Mouse (Mus musculus) intestine, embryonic 15.5 days (tissue): ENCODE data around the gene Efcab5. TPM values are rescaled to one million over a fixed set of nuclear protein-coding genes. Genes with fewer than 3 reads are reported as not detected.
A peak's percentile ranks its signal among the peaks of the same experiment; 100 is the strongest.
"Not testable (repeated sequence)": the region's sequence is repeated elsewhere in the genome, so short reads cannot be mapped to it uniquely, and the experiment has no call there.

Source experiments
- ATAC-seq: fragments of 200-750 bp; cut with Nextera tagmentation; 2 replicates; pipeline ENCODE4 v1.8.0; 2017; ENCODE audit warnings: moderate TSS enrichment, moderate library complexity
- H3K27ac ChIP-seq: fragments of 300-500 bp; sonication (generic); 2 replicates; pipeline ENCODE4 v1.5.1; 2015; ENCODE audit warnings: mild to moderate bottlenecking, inconsistent platforms
- H3K27me3 ChIP-seq: fragments of 300-500 bp; sonication (generic); replicated peaks from 2 replicates; pipeline ENCODE4 v1.6.1; 2015; ENCODE audit warnings: inconsistent platforms
- H3K36me3 ChIP-seq: fragments of 300-500 bp; sonication (generic); 2 replicates; pipeline ENCODE4 v1.6.1; 2015; ENCODE audit warnings: inconsistent platforms
- H3K4me1 ChIP-seq: fragments of 300-500 bp; sonication (generic); replicated peaks from 2 replicates; pipeline ENCODE4 v1.6.1; 2015; ENCODE audit warnings: inconsistent platforms
- H3K4me2 ChIP-seq: fragments of 300-500 bp; sonication (generic); replicated peaks from 2 replicates; pipeline ENCODE4 v1.6.1; 2015; ENCODE audit warnings: mild to moderate bottlenecking, inconsistent platforms
- H3K4me3 ChIP-seq: fragments of 300-500 bp; sonication (generic); replicated peaks from 2 replicates; pipeline ENCODE4 v1.5.1; 2015; ENCODE audit warnings: inconsistent platforms
- H3K9ac ChIP-seq: fragments of 300-500 bp; sonication (generic); 2 replicates; pipeline ENCODE4 v1.6.1; 2015; ENCODE audit warnings: inconsistent platforms
- H3K9me3 ChIP-seq: fragments of 300-500 bp; sonication (generic); 2 replicates; pipeline ENCODE4 v1.6.1; 2016; ENCODE audit warnings: inconsistent platforms
- WGBS: fragments of 180-500 bp; shearing (Covaris S2); methylation state at CpG from one replicate; pipeline ENCODE4 v1.1.7; 2015; 5-methylcytosine and 5-hydroxymethylcytosine counted together
- polyA plus RNA-seq: library from polyadenylated mRNA; unstranded; fragments of >200 nt; fragmentation: Nextera tagmentation; extraction: Ambion mirVana; gene quantifications from 2 replicates; pipeline ENCODE4 v1.2.1, GENCODE M21; 2015

Gene Efcab5
- polyA plus RNA-seq, 1 experiment from 2014 or later = 0.24 TPM

GRCm38 (mm10) chr11:77111141-77111540, 77.6 kb downstream of the Efcab5 start:
- Histone ChIP-seq H3K27me3 (no peaks in the 10 kb centered on the region), H3K4me2 (no peak overlapping the region), H3K9ac (no peak overlapping the region), H3K4me3 (no peak overlapping the region), H3K9me3 (no peaks in the 10 kb centered on the region), H3K27ac (no peak overlapping the region), H3K4me1 (no peaks in the 10 kb centered on the region), H3K36me3 (no peaks in the 10 kb centered on the region)
- no peak for ATAC-seq
- 77% methylated on average over 6 of the region's 6 CpGs for WGBS

GRCm38 (mm10) chr11:77108442-77108841, 80.3 kb downstream of the Efcab5 start:
- no peaks in the 10 kb centered on the region for H3K4me1 ChIP-seq
- 88% methylated on average over 6 of the region's 6 CpGs for whole genome bisulfite sequencing
- H3K4me3 ChIP-seq = no peak overlapping the region

DNA sequence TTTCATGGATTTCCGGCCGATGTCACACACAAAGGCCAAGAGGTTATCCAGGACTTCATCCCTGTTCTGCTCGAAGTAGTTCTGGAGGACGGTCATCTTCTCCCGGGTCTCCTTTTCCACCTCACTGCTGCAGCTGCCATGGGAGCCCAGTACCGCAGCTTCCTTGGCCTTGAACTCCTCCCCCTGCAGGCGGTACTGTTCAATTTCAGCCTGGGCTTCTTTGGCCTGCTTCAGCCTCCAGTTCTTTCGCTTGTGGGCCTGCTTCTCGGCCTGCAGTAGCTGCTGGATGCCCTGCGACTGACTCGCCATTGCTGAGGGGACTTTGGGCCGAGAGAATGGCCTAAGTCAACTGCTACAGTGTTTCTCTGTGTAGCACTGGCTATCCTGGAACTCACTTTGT, 80.9 kb downstream of the Efcab5 start:
- not testable (repeated sequence) for H3K9me3 ChIP-seq, H3K4me1 ChIP-seq, H3K27me3 ChIP-seq, H3K36me3 ChIP-seq, H3K4me3 ChIP-seq, H3K27ac ChIP-seq, H3K9ac ChIP-seq, ATAC-seq, H3K4me2 ChIP-seq
- WGBS = 84% methylated on average over 12 of the region's 12 CpGs

More at GRCm38 (mm10) chr11:77108442-77108841, 80.3 kb downstream of the Efcab5 start:
- no peaks in the 10 kb centered on the region for H3K27me3 ChIP-seq
- H3K27ac ChIP-seq = no peak overlapping the region
- no peak overlapping the region for H3K4me2 ChIP-seq
- H3K9me3 ChIP-seq = no peaks in the 10 kb centered on the region
- H3K36me3 ChIP-seq = no peaks in the 10 kb centered on the region
- ATAC-seq = no peak
- H3K9ac ChIP-seq = no peak overlapping the region

DNA sequence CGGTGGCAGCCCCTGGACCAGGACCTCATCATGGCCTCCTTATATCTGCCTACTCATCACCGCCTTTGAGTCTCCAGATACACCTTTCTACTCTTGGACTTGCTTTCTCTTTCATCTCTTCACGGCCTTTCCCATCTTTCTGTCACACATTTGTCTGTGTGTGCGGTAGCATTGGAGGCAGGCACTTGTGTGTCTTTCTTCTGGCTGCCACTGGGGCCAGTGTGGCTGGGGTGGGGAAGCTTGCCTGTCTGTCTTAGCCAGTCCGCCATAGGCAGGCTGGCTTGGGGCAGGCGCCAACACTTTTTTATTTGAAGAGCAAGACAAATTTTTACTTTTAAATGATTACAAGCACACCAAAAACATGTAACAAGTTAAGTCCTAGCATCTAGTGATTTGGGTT, 81.8 kb downstream of the Efcab5 start:
- no peaks in the 10 kb centered on the region for H3K9me3 ChIP-seq

GRCm38 (mm10) chr11:77100137-77100937, 88.4 kb downstream of the Efcab5 start:
- no peaks in the 10 kb centered on the region for H3K36me3 ChIP-seq
- H3K9ac ChIP-seq = no peak overlapping the region
- H3K9me3 ChIP-seq = no peaks in the 10 kb centered on the region
- no peak overlapping the region for H3K27ac ChIP-seq
- peaks cover 2% of the 10 kb centered on the region; the same call in 1 of the 2 replicates for H3K4me1 ChIP-seq
- peak; percentile 55 for ATAC-seq
- no peak overlapping the region for H3K4me2 ChIP-seq
- H3K4me3 ChIP-seq = no peak overlapping the region
- H3K27me3 ChIP-seq = no peaks in the 10 kb centered on the region
- 16% methylated on average over 10 of the region's 10 CpGs for WGBS

More for the DNA sequence above, 81.8 kb downstream of the Efcab5 start:
- no peaks in the 10 kb centered on the region for H3K4me1 ChIP-seq
- H3K4me2 ChIP-seq = no peak overlapping the region
- ATAC-seq = no peak
- H3K4me3 ChIP-seq = no peak overlapping the region
- H3K27me3 ChIP-seq = no peaks in the 10 kb centered on the region
- H3K9ac ChIP-seq = no peak overlapping the region
- H3K27ac ChIP-seq = no peak overlapping the region
- 91% methylated on average over 6 of the region's 6 CpGs for WGBS
- no peaks in the 10 kb centered on the region for H3K36me3 ChIP-seq

DNA sequence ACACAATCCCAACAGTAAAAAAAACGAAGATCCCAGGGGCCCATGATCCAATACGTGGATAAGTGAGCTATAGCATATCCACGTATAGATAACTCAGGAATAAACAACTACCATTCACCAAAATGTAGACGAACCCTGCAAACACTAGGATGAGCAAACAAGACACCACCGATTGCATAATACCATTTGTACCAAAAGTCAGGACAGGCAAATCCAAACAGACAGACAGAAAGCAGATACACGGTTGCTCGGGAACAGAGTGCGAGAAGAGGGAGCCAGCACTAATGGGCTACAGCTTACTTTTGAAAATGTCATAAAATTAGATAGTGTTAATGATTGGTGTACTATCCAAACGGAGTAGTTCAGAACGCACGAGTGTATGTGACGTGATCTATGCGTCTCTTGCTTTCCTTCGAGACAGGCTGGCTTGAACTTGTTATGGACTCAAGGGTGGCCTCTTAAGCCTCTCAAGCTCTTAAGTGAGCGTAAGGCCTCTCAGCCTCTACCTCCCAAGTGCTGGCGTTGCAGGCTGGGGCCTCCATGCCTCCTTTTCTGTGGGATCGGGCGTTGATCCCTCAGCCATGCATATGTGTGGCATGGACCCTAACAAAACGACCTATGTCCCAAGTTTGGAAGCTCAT, 90.3 kb downstream of the Efcab5 start:
- H3K27me3 ChIP-seq = no peaks in the 10 kb centered on the region
- no peak overlapping the region for H3K27ac ChIP-seq
- no peak overlapping the region for H3K9ac ChIP-seq
- no peak for ATAC-seq
- WGBS = 49% methylated on average over 19 of the region's 19 CpGs
- H3K4me3 ChIP-seq = no peak overlapping the region
- no peak overlapping the region for H3K4me2 ChIP-seq
- peaks cover 6% of the 10 kb centered on the region; the same call in 1 of the 2 replicates for H3K4me1 ChIP-seq
- H3K36me3 ChIP-seq = no peaks in the 10 kb centered on the region
- H3K9me3 ChIP-seq = no peaks in the 10 kb centered on the region

- H3K4me1 ChIP-seq = peaks cover 9% of the 10 kb centered on the region
- H3K4me2 ChIP-seq = no peak overlapping the region
- H3K9me3 ChIP-seq = no peaks in the 10 kb centered on the region
- no peak overlapping the region for H3K9ac ChIP-seq
- H3K4me3 ChIP-seq = no peak overlapping the region
- no peak overlapping the region for H3K27ac ChIP-seq
- no peak for ATAC-seq
- no peaks in the 10 kb centered on the region for H3K27me3 ChIP-seq
- no peaks in the 10 kb centered on the region for H3K36me3 ChIP-seq
- WGBS = 63% methylated on average over 7 of the region's 7 CpGs
These were observed 91.8 kb downstream of the Efcab5 start for GRCm38 (mm10) chr11:77096991-77097390.

DNA sequence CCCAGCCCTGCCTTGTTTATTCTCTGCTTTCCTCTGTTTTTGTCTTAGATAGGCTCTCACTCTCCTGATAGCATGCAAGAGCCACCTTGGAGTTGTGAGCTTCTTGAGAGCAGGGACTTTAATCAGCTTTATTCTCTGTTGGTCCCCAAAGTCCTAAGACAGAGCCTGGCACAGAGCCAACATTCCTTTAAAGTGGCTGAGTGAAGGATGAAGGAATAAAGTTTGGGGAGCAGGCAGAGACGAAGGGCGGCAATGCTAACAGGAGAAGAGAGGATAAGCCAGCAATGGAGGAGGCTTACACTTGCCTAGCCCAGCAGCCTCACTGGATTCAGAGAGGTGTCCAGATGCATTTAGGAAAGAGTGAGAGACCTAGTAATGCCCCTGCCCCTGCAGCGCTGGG, 92.2 kb downstream of the Efcab5 start:
- Histone ChIP-seq H3K4me2 (no peak overlapping the region), H3K4me3 (no peak overlapping the region), H3K9me3 (no peaks in the 10 kb centered on the region), H3K27ac (no peak overlapping the region), H3K9ac (no peak overlapping the region), H3K27me3 (no peaks in the 10 kb centered on the region), H3K36me3 (no peaks in the 10 kb centered on the region), H3K4me1 (peaks cover 9% of the 10 kb centered on the region)
- WGBS = 61% methylated on average over 3 of the region's 3 CpGs
- no peak for ATAC-seq

DNA sequence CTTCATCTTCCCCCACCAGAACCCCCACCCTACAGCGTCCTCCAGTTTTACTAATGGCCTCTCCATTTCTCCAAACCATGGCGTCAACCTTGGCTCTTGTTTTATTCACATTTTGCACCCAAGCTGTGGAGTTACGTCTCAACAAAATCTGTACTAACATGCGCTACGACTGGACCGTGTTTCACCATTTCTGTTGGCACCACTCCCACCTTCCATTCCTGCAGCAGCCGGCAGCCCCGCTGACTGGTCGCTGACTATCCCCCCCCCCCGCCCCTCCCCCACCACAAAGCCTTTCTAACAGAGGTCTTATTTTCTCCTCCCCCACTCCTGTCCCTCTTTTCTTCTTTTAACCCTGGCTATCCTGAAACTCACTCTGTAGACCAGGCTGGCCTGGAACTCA, 93.6 kb downstream of the Efcab5 start:
- H3K27me3 ChIP-seq = no peaks in the 10 kb centered on the region
- H3K36me3 ChIP-seq = no peaks in the 10 kb centered on the region
- H3K9ac ChIP-seq = no peak overlapping the region
- no peak overlapping the region for H3K4me3 ChIP-seq
- H3K4me2 ChIP-seq = no peak overlapping the region
- H3K27ac ChIP-seq = no peak overlapping the region
- peaks cover 9% of the 10 kb centered on the region for H3K4me1 ChIP-seq
- ATAC-seq = no peak
- H3K9me3 ChIP-seq = no peaks in the 10 kb centered on the region
- WGBS = 60% methylated on average over 10 of the region's 10 CpGs

DNA sequence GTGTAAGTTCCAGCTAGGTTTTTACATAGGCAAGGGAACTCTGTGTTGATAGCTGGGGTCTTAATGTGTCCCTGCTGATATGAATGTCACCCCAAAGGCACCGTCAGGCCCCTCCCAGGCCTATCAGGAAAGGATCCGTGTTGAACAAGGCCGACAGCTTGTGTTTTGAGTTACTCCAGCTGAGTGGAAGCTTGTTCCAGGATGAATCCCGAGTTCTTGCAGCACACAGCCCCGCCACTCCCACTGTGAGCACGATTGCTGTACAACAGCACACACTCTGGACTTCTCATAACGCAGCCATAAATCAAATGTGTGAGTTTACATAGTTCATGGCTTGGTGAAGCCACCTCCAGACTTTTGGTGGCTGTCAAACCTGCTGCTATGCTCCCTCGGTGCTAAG, 94.6 kb downstream of the Efcab5 start:
- 0 out of 2 replicates have a peak overlapping the region, but pooled peaks have one; percentile 2 for H3K9ac ChIP-seq
- no peaks in the 10 kb centered on the region for H3K27me3 ChIP-seq
- peaks cover 9% of the 10 kb centered on the region for H3K4me1 ChIP-seq
- WGBS = 32% methylated on average over 8 of the region's 8 CpGs
- no peak overlapping the region for H3K27ac ChIP-seq
- ATAC-seq = no peak
- no peak overlapping the region for H3K4me3 ChIP-seq
- H3K9me3 ChIP-seq = no peaks in the 10 kb centered on the region
- H3K36me3 ChIP-seq = no peaks in the 10 kb centered on the region
- H3K4me2 ChIP-seq = no peak overlapping the region

DNA sequence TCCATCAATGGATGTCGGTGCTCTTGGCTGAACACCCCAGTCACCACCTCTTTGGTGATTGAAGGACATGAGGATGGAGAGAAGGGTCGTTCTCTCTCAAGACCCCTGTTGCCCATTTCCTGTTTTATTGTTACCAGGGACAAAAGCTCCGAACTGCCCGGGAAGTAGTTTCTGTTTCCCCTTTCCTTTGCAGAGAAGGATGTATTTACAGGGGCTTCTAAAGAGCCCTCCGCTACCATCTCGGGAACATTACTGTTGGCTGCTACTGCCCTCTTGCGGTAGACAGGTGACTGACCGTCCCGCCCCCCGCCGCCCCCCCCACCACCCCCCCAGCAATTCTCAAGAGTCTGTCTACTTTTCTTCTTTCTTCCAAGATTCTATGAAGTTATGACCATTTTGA, 95.6 kb downstream of the Efcab5 start:
- H3K27me3 ChIP-seq = no peaks in the 10 kb centered on the region
- no peaks in the 10 kb centered on the region for H3K36me3 ChIP-seq
- peak overlapping the region; percentile 56 for H3K4me2 ChIP-seq
- peaks cover 9% of the 10 kb centered on the region for H3K4me1 ChIP-seq
- no peak overlapping the region for H3K27ac ChIP-seq
- no peak overlapping the region for H3K9ac ChIP-seq
- H3K4me3 ChIP-seq = peak overlapping the region; percentile 22
- WGBS = 3% methylated on average over 11 of the region's 11 CpGs
- no peaks in the 10 kb centered on the region for H3K9me3 ChIP-seq
- ATAC-seq = no peak

- no peaks in the 10 kb centered on the region for H3K9me3 ChIP-seq
- no peak for ATAC-seq
- no peak overlapping the region for H3K27ac ChIP-seq
- H3K4me2 ChIP-seq = no peak overlapping the region
- H3K9ac ChIP-seq = no peak overlapping the region
- no peaks in the 10 kb centered on the region for H3K27me3 ChIP-seq
- peaks cover 6% of the 10 kb centered on the region; the same call in 1 of the 2 replicates for H3K4me1 ChIP-seq
- WGBS = 61% methylated on average over 2 of the region's 2 CpGs
- no peak overlapping the region for H3K4me3 ChIP-seq
- H3K36me3 ChIP-seq = no peaks in the 10 kb centered on the region
These were observed 99.6 kb downstream of the Efcab5 start for GRCm38 (mm10) chr11:77089162-77089561.

DNA sequence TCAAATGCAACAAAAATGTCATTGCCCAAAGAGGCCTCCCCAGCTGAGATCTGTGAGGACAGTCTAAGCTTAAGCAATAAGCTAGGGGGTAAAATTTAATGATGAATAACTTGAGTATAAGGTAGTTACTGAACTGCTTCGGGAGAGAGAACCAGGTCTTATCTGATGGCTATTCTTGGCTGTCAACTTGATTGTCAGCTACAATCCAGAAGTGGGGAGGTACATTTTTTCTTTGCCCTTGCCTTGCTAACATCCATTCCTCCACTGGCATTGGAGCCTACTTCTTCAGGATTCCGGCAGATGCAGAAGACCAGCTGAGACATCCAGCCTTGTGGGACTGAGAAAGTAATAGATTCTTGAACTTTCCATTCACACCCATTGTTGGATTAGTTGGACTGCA, 101.8 kb downstream of the Efcab5 start:
- H3K4me2 ChIP-seq = no peak overlapping the region
- no peaks in the 10 kb centered on the region for H3K27me3 ChIP-seq
- 83% methylated on average over 2 of the region's 2 CpGs for WGBS
- no peaks in the 10 kb centered on the region for H3K4me1 ChIP-seq
- no peak overlapping the region for H3K27ac ChIP-seq
- H3K9me3 ChIP-seq = no peaks in the 10 kb centered on the region
- no peaks in the 10 kb centered on the region for H3K36me3 ChIP-seq
- ATAC-seq = no peak
- H3K4me3 ChIP-seq = no peak overlapping the region
- H3K9ac ChIP-seq = no peak overlapping the region
